Comparison of ENCODE assay signal across 9 mouse cellular contexts in the genomic region with DNA sequence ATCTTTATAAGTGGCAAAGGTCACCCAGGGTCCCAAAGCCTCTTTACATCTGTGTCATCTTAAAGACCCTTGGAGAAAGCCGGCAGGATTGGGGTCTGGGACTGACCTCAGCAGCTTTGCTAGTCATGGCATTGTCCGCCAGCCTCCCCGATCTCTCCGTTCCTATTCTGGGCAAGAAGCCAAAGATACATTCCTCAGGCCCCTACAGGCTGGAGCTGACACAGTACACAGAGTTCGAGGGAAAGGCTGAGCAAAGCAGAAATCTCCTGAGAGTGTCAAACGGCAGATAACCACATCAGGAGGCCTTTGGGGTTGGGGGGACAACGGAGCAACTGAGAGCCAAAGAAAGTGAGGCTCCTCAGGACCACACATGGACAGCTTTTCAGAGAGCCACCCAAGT. TPM values are rescaled to one million over a fixed set of nuclear protein-coding genes. Genes with fewer than 3 reads are reported as not detected.
DNase-seq lines count a peak whose midpoint lies in the region; ATAC-seq and TF ChIP-seq lines count a peak whose summit lies in the region.
"Had no signal": no experiment of that assay in that cellular context is flagged by ENCODE, and none has a peak within 500 bp of the region (broad histone marks: within the 10 kb centered on the region; RNA-seq: fewer than 3 reads in every experiment).

No protein-coding gene starts in this region.

- H3K9me3 ChIP-seq in embryonic facial prominence, embryonic 14.5 days (ENCODE audit: control insufficient read depth, low read length): no peaks in the 10 kb centered on the region
- no peaks in the 10 kb centered on the region for H3K9me3 ChIP-seq in hindbrain, embryonic 15.5 days
- H3K9me3 ChIP-seq in liver, embryonic 14.5 days (ENCODE audit: control insufficient read depth, low read length): no peaks in the 10 kb centered on the region
- H3K9me3 ChIP-seq in stomach, postnatal 0 days (ENCODE audit: control insufficient read depth, low read length): no peaks in the 10 kb centered on the region

- H3K4me1 ChIP-seq in embryonic facial prominence, embryonic 14.5 days (ENCODE audit: control insufficient read depth, insufficient read depth, low read length): peaks cover 15% of the 10 kb centered on the region
- peaks cover 38% of the 10 kb centered on the region for H3K4me1 ChIP-seq in hindbrain, embryonic 15.5 days (replicated peaks)
- no peaks in the 10 kb centered on the region for H3K4me1 ChIP-seq in liver, embryonic 14.5 days (replicated peaks; ENCODE audit: control insufficient read depth in 2 of 2, insufficient read depth in 2 of 2, low read length in 1 of 2)
- H3K4me1 ChIP-seq in stomach, postnatal 0 days (replicated peaks; ENCODE audit: control insufficient read depth, insufficient read depth): peaks cover 2% of the 10 kb centered on the region; the same call in 1 of the 2 replicates

- DNase-seq in ovary, postnatal 36 days (ENCODE audit: low spot score): peak; percentile 46
- DNase-seq in ovary, postnatal 10 days (ENCODE audit: low spot score): no peak
- peak; percentile 91 for DNase-seq in embryonic facial prominence, embryonic 14.5 days (ENCODE audit: low spot score)
- DNase-seq in liver, embryonic 14.5 days (ENCODE audit: low read depth in 3 of 3, low spot score in 3 of 3): peak in 1 of 3 experiments; percentile 17
- peak; percentile 61 for DNase-seq in stomach, postnatal 0 days (ENCODE audit: low spot score)
- DNase-seq in c-Kit-positive CD71-positive TER-119-positive erythroid progenitor cells, embryonic 14.5 days (ENCODE audit: low spot score): no peak
- no peak for DNase-seq in left cerebral cortex, adult 9 months (ENCODE audit: low spot score in 2 of 2)

- peaks cover 6% of the 10 kb centered on the region; the same call in 1 of the 2 replicates for H3K27me3 ChIP-seq in embryonic facial prominence, embryonic 14.5 days (replicated peaks; ENCODE audit: control insufficient read depth, insufficient read depth, low read length)
- H3K27me3 ChIP-seq in hindbrain, embryonic 15.5 days: no peaks in the 10 kb centered on the region
- peaks cover 10% of the 10 kb centered on the region for H3K27me3 ChIP-seq in liver, embryonic 14.5 days (ENCODE audit: control insufficient read depth, insufficient read depth, low read length)
- no peaks in the 10 kb centered on the region for H3K27me3 ChIP-seq in stomach, postnatal 0 days (ENCODE audit: control insufficient read depth, insufficient read depth, low read length)

- no peak for TF ChIP-seq CTCF in liver, embryonic 14.5 days (IDR thresholded peaks at IDR 0.05; ENCODE audit: low read depth)
- TF ChIP-seq CTCF in stomach, postnatal 0 days (IDR thresholded peaks at IDR 0.05; ENCODE audit: low read depth): peak; percentile 53

- H3K4me3 ChIP-seq in embryonic facial prominence, embryonic 14.5 days (ENCODE audit: low read depth, low read length): no peak overlapping the region
- H3K4me3 ChIP-seq in hindbrain, embryonic 15.5 days: no peak overlapping the region
- H3K4me3 ChIP-seq in liver, embryonic 14.5 days (ENCODE audit: insufficient read depth in 1 of 2, low read depth in 2 of 2, low read length in 2 of 2): no peak overlapping the region
- no peak overlapping the region for H3K4me3 ChIP-seq in stomach, postnatal 0 days (ENCODE audit: low read depth, low read length)

- TF ChIP-seq EP300 in liver, embryonic 14.5 days (IDR thresholded peaks at IDR 0.05; ENCODE audit: low read depth): no peak
- no peak for TF ChIP-seq EP300 in stomach, postnatal 0 days (optimal IDR thresholded peaks at IDR 0.05)

- no peak overlapping the region for H3K9ac ChIP-seq in embryonic facial prominence, embryonic 14.5 days (ENCODE audit: low read depth, low read length)
- no peak overlapping the region for H3K9ac ChIP-seq in hindbrain, embryonic 15.5 days
- no peak overlapping the region for H3K9ac ChIP-seq in liver, embryonic 14.5 days (replicated peaks)
- H3K9ac ChIP-seq in stomach, postnatal 0 days (ENCODE audit: low read length): no peak overlapping the region

- no peak overlapping the region for H3K4me2 ChIP-seq in embryonic facial prominence, embryonic 14.5 days (ENCODE audit: low read depth, low read length)
- no peak overlapping the region for H3K4me2 ChIP-seq in hindbrain, embryonic 15.5 days
- H3K4me2 ChIP-seq in liver, embryonic 14.5 days (ENCODE audit: low read depth): no peak overlapping the region
- peak overlapping the region; percentile 20; the same call in 1 of the 2 replicates for H3K4me2 ChIP-seq in stomach, postnatal 0 days (replicated peaks; ENCODE audit: low read depth)

- 9% methylated on average over 7 of the region's 7 CpGs for WGBS in embryonic facial prominence, embryonic 14.5 days
- 14% methylated on average over 7 of the region's 7 CpGs for WGBS in hindbrain, embryonic 15.5 days
- 43% methylated on average over 7 of the region's 7 CpGs for WGBS in liver, embryonic 14.5 days (ENCODE audit: insufficient replicate concordance)
- 3% methylated on average over 7 of the region's 7 CpGs for WGBS in stomach, postnatal 0 days

- H3K36me3 ChIP-seq in embryonic facial prominence, embryonic 14.5 days (ENCODE audit: control insufficient read depth, insufficient read depth, low read length): no peaks in the 10 kb centered on the region
- no peaks in the 10 kb centered on the region for H3K36me3 ChIP-seq in hindbrain, embryonic 15.5 days
- H3K36me3 ChIP-seq in liver, embryonic 14.5 days (replicated peaks; ENCODE audit: control insufficient read depth, insufficient read depth, low read depth): no peaks in the 10 kb centered on the region
- H3K36me3 ChIP-seq in stomach, postnatal 0 days (ENCODE audit: control insufficient read depth, insufficient read depth, low read length): no peaks in the 10 kb centered on the region

- ATAC-seq in embryonic facial prominence, embryonic 14.5 days (ENCODE audit: low read depth): peak; percentile 85
- ATAC-seq in hindbrain, embryonic 15.5 days (ENCODE audit: low FRiP score, low read depth): no peak
- peak; percentile 36; the same call in 1 of the 2 replicates for ATAC-seq in liver, embryonic 14.5 days (ENCODE audit: insufficient read depth)
- ATAC-seq in stomach, postnatal 0 days (ENCODE audit: low FRiP score, low TSS enrichment): peak; percentile 70

- H3K27ac ChIP-seq in embryonic facial prominence, embryonic 14.5 days (replicated peaks; ENCODE audit: low read depth, low read length): 0 out of 2 replicates have a peak overlapping the region, but pooled peaks have one; percentile 11
- H3K27ac ChIP-seq in hindbrain, embryonic 15.5 days (replicated peaks): peak overlapping the region; percentile 21; the same call in 1 of the 2 replicates
- H3K27ac ChIP-seq in liver, embryonic 14.5 days: no peak overlapping the region
- peak overlapping the region; percentile 49; the same call in 1 of the 2 replicates for H3K27ac ChIP-seq in stomach, postnatal 0 days (replicated peaks)
- H3K27ac ChIP-seq: macrophage had no signal

RNA-seq across cellular contexts. Expression of a gene that starts 5.1 kb away (rescaled TPM):
- polyA plus RNA-seq in embryonic facial prominence, embryonic 14.5 days (2014; fragmentation: Nextera tagmentation; extraction: Ambion mirVana): 8.6 and 10.4 TPM in 2 replicates
- 13.0 and 13.7 TPM in 2 replicates for polyA plus RNA-seq in hindbrain, embryonic 15.5 days (2015; fragmentation: Nextera tagmentation; extraction: Ambion mirVana)
- polyA plus RNA-seq in liver, embryonic 14.5 days (2012; rRNA removed): 1.5 and 1.6 TPM in 2 replicates
- 0.64 and 0.70 TPM in 2 replicates for polyA plus RNA-seq in liver, embryonic 14.5 days (2014; fragmentation: Nextera tagmentation; extraction: Ambion mirVana)
- 6.7 and 7.2 TPM in 2 replicates for polyA plus RNA-seq in stomach, postnatal 0 days (2015; fragmentation: Nextera tagmentation; extraction: Ambion mirVana)

RNA-seq across cellular contexts. Expression of a gene that starts 30.0 kb away (rescaled TPM):
- 16.4 and 24.1 TPM in 2 replicates for polyA plus RNA-seq in embryonic facial prominence, embryonic 14.5 days (2014; fragmentation: Nextera tagmentation; extraction: Ambion mirVana)
- 12.8 and 13.2 TPM in 2 replicates for polyA plus RNA-seq in hindbrain, embryonic 15.5 days (2015; fragmentation: Nextera tagmentation; extraction: Ambion mirVana)
- 7.5 and 10.0 TPM in 2 replicates for polyA plus RNA-seq in liver, embryonic 14.5 days (2012; rRNA removed)
- 4.2 and 9.5 TPM in 2 replicates for polyA plus RNA-seq in liver, embryonic 14.5 days (2014; fragmentation: Nextera tagmentation; extraction: Ambion mirVana)
- 6.2 and 25.9 TPM in 2 replicates for polyA plus RNA-seq in stomach, postnatal 0 days (2015; fragmentation: Nextera tagmentation; extraction: Ambion mirVana)

RNA-seq across cellular contexts. Expression of a gene that starts 33.5 kb away (rescaled TPM):
- 31.3 and 31.5 TPM in 2 replicates for polyA plus RNA-seq in embryonic facial prominence, embryonic 14.5 days (2014; fragmentation: Nextera tagmentation; extraction: Ambion mirVana)
- polyA plus RNA-seq in hindbrain, embryonic 15.5 days (2015; fragmentation: Nextera tagmentation; extraction: Ambion mirVana): 48.0 and 50.8 TPM in 2 replicates
- polyA plus RNA-seq in liver, embryonic 14.5 days (2012; rRNA removed): 3.2 and 4.1 TPM in 2 replicates
- polyA plus RNA-seq in liver, embryonic 14.5 days (2014; fragmentation: Nextera tagmentation; extraction: Ambion mirVana): 5.3 and 5.8 TPM in 2 replicates
- 10.3 and 10.4 TPM in 2 replicates for polyA plus RNA-seq in stomach, postnatal 0 days (2015; fragmentation: Nextera tagmentation; extraction: Ambion mirVana)

Comparison
In these comparisons a context has a peak if more than half of its experiments do, and no peak if none do; other contexts are left out.
1. DNase-seq: peak in ovary, postnatal 36 days (single experiment), embryonic facial prominence, embryonic 14.5 days (single experiment) and stomach, postnatal 0 days (single experiment); none in ovary, postnatal 10 days (single experiment), c-Kit-positive CD71-positive TER-119-positive erythroid progenitor cells, embryonic 14.5 days (single experiment) and left cerebral cortex, adult 9 months (0 of 2).